Mouse (Mus musculus) activated CD4-positive, CD25-positive, alpha-beta regulatory T cell, adult 9 weeks (primary cell): ENCODE data around the gene Il13ra1. TPM values are rescaled to one million over a fixed set of nuclear protein-coding genes. Genes with fewer than 3 reads are reported as not detected.

Experiments used
- polyA plus RNA-seq: library from polyadenylated mRNA; unstranded; fragments of 100-300 nt; shearing (Covaris generic); gene quantifications from one replicate; pipeline ENCODE4 v1.2.1, GENCODE M21; 2017

The Il13ra1 gene
- polyA plus RNA-seq = 4.1 TPM

GRCm38 (mm10) chrX:36111622-36112421 is at the start of gene Il13ra1:
Gene Il13ra1 (plus strand): TSS chrX:36112110.

GRCm38 (mm10) chrX:36195736-36196525 is 84.0 kb downstream of the Il13ra1 start, which contains the start of gene Zcchc12:
Gene Zcchc12 (plus strand): TSS chrX:36195904.

Other genes starting within 250 kb of the Il13ra1 start
- gene Dock11, start 223.3 kb upstream of the Il13ra1 start, polyA plus RNA-seq = 46.3 TPM
- gene Zcchc12, start 83.8 kb downstream of the Il13ra1 start, polyA plus RNA-seq = 1.7 TPM
- not detected for gene Lonrf3, start 216.2 kb downstream of the Il13ra1 start, polyA plus RNA-seq